Mouse (Mus musculus) embryonic fibroblast, embryonic 13.5 days (primary cell): ENCODE data around the gene Unc93a.
"Not testable (repeated sequence)": the region's sequence is repeated elsewhere in the genome, so short reads cannot be mapped to it uniquely, and the experiment has no call there.

Experiments used
- CTCF ChIP-seq: IDR thresholded peaks from 2 replicates; pipeline ENCODE4 v1.5.1; 2011; ENCODE audit warnings: mild to moderate bottlenecking, control low read depth, low read length, moderate library complexity, borderline replicate concordance; ENCODE audit not compliant: insufficient read depth
- POLR2A ChIP-seq: IDR thresholded peaks from 2 replicates; pipeline ENCODE4 v1.6.1; 2011; ENCODE audit warnings: low read depth, mild to moderate bottlenecking, control low read depth, low read length, moderate library complexity

- not testable (repeated sequence) for TF ChIP-seq CTCF, POLR2A
These were observed 11.1 kb upstream of the Unc93a start for GRCm38 (mm10) chr17:13142665-13143064.
